Mouse (Mus musculus) telencephalon, adult 2 months (tissue): ENCODE results near the gene Smad6.

Source experiments
- DNase-seq: peaks from one replicate; pipeline ENCODE4 v3.0.0-alpha.2; 2011; ENCODE audit warnings: low read depth, low spot score

The Smad6 gene

DNA sequence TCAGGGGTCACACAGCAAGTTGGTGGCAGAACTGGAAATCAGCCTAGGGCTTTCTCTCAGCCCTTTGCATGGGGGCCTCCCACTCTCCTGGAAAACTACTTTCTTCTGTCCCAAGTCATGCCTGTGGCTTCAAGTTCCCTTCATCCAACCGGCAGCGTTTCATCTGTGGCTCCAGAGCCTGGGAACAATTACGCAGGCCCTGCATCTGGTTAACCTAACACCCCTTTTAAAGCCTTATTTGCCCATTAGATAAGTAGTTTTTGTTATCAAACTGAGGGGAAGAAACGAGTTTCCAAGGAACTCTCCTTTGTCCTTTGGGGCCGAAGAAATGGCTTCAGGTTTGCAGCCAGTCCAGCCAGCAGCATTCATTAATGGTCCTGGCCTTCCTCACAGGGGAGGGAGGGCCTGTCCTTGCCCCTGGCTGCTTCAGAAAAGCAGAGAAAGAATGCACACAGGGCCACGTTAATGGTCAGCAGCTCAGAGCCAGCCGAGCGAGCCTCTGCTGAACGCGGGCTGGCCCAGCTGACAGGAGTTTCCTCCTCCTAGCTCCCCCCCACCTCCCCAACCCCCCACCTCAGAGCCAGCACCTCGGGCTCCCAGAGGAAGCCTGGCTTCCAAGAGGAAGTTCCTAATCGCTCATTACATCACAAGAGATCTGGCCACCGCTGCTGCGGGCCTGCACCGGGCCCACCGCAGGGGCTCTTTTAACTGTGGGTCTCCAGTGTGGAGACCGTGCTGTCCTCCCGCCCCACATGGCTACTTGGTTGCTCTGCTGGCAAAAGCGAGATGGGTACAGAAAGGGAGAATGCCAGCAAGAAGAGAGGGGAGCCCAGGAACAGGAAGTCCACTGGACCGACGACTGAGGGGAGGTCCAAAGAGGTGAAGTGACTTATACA, 61.7 kb downstream of the Smad6 start:
- no peak for DNase-seq

DNA sequence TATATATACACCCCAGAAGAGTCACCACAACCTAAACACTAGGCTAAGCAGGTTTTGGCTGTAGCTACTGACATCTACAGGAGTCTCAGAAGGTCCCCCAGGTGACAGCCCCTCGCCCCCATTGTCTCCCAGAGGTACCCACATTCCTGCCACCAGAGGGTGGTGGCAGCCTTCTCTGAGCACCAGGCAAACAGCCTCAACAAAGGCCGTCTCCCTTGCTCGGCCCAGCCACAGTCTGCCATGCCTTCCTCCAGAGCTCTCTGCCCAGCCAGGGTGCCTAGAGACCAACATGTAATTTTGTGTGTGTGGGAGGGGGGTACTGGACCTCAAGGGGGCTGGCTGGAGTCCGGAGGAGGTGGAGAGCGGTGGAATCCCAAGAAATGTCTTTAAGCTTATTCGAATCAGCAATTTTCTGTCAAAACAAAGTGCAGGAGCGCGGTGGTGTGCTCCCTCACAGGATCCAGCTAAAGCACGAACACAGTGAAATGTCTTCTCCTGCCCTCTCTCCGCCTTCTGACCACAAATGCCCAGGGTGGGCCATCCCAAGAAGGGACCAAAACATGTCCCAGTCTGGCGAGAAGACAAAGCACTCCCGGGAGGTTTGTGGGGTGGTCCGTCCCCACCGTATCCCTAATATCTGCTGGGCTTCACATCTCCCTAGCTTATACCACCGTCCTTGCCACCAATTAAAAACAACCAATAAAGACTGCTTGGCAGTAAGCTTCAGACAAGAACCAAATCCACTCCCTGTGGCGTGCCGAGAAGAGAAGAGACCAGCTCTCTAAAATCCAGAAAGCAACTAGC, 62.5 kb downstream of the Smad6 start:
- no peak for DNase-seq

DNA sequence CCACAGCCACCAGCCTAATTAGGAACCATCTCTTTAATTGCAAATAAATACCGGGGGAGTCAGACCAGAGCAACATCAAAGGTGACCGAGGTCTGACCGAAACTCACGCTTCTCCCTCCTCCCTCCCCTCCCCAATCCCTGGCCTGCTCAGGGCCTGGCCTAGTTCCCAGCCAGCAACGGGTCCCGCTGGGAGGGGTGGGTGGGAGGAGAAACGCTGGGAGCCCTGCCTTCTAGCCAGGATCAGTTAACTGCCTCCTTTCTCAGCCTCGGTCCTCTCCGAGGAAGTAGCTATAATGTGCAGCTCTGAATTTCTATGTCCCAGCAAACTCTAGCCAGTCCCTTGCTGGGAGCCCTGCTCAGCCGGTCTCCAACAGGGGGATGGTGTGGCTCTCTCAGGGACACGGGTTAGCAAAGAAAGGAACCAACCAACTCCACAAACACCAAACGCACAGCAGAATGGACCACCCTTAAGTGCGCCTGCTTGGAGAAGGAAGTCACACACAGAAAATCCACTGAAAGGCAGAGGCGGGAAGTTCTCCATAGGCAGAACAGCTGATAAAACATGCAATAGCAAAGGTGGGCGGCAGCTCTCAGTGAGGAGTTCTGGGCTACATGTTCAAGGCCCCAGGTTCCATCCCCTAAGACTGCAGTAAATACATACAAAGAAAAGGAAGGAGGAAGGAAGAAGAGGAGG, 63.4 kb downstream of the Smad6 start:
- no peak for DNase-seq

DNA sequence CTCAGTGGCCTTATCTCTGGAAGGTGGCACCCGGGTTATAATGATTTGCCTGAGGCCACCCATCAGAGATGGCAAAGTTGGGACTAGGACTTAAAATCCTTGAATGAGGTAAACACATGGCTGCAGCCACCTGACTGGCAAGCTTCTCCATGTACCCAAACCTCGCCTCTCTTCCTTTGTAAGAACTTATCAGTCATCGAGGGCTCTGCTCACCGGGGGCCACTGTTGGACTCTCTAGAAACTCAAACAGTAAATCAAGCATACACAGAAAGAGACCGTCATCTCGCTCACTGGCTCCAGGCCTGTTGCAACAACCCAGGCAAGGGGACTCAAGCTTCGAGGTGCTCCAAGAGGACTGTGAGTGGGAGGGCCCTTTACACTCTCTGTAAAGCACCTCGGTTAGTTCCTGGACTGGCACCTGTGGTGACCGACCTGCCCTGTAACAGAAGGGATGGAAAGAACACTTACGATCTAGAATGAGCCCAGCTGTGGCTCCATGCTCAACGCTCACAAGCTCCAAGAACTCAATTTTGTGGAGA, 64.1 kb downstream of the Smad6 start:
- DNase-seq: no peak

DNA sequence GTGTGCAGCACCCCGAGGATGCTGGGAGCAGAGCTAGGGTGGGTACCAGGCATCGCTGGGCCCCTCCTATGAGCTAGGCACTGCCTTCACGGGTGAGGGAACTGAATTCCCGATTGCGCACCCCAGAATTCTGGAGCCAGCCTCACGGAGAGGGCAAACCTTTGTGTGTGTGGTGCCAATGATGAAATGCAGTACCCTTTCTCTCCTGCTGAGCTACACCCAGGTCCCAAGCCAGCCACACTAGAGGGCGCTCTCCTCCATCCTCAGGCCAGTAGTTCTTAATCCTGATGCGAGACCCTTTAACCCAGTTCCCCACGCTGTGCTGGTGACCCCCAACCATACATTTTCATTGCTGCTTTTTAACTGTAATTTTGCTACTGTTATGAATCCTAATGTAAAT, 65.8 kb downstream of the Smad6 start:
- DNase-seq: peak; percentile 24

- peak; percentile 17 for DNase-seq
Observed at GRCm38 (mm10) chr9:63953691-63954090, 68.2 kb downstream of the Smad6 start.

DNA sequence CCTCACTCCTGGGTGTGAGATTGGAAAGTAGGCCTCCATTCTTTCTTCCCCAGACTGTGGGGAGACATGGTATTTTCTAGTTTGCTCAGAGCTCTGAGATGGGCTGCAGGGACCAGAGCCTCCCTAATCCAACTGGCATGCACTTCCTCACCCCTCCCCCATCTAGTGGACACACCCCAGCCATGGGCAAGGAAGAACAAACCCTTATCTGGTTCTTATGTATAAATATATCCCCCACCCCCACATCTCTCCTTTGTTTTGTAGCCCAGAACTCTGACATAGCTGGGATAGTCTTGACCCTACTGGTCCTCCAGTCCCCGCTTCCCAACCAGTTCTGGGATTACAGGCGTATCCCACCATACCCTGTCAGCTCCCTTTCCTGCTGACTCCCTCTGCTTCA, 69.3 kb downstream of the Smad6 start:
- DNase-seq: no peak

DNA sequence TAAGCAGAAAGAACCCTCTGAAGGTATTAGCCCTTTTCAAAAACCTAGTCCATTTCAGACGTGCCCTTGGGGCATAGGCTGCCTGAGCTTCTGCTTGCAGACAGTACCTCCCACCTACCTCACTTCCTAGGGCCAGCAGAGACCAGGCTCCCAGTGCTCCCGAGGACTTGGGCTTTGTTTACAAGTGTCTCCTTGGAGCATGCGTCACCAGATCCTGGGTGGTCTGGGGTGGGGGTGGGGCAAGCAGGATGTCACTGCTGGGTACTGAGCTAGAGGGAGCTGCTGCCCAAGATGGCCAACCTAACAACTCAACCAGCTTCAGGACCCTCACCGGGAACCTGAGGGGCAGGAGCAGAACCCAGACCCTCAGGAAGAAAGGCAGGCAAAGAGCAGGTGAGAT, 71.5 kb downstream of the Smad6 start:
- DNase-seq: no peak

GRCm38 (mm10) chr9:63949393-63949792, 72.5 kb downstream of the Smad6 start:
- no peak for DNase-seq

GRCm38 (mm10) chr9:63942608-63942982, 79.3 kb downstream of the Smad6 start:
- no peak for DNase-seq

DNA sequence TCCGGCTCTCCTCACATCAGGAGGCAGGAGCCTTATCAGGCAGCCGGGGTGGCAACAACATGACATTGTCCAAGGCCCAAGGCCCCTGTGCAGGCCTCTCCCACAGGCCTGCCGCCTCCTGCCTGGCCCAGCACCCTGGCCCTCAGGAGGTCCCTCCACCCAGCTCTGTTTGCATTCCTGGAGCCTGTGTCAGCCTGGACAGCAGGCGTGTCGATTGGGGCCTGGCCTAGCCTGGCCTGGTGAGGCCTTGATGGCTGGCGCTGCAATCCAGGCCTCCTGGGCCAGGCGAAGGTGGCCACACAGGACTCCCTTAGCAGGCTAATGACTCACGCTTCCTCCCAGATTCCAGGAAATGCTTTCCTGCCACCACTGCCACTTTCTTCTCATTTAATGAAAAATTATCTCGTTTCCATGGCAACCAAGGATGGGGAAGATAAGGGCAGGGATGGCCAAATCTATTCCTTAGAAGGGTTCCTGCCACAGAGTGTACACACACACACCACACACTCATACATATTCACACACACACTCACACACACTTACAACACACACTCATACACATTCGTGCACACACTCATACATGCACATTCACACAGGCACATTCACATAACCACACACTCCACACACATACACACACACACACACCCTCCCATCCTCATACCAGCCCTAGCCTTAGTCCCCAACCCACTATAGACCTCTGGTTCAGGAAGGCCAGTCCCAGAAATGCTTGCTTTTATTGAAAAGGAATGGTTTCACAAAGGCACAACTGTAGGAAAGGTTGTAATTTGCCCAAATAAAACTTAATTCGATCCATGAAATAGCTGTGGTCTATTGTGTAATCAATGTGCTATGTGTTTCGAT, 79.9 kb downstream of the Smad6 start:
- DNase-seq: peak; percentile 13

DNA sequence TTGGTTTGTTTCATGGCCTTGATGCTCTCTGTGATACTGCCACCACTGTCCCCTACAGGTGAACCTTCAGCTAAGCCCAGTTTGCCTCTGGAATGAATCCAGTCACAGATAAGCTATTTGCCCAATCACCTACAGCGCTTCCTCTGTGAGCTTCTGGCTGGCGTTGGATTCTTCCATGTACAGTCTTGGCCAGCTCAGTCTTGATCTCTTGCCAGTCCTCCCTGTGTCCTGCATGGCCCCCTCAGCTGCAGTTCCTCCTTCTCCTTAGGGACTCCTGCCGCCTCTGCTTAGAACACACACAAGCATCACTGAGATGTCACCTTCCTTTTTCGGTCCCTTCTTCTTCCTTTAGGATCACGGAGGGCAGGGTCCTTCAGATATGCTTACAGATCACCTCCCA, 85.6 kb downstream of the Smad6 start:
- no peak for DNase-seq

DNA sequence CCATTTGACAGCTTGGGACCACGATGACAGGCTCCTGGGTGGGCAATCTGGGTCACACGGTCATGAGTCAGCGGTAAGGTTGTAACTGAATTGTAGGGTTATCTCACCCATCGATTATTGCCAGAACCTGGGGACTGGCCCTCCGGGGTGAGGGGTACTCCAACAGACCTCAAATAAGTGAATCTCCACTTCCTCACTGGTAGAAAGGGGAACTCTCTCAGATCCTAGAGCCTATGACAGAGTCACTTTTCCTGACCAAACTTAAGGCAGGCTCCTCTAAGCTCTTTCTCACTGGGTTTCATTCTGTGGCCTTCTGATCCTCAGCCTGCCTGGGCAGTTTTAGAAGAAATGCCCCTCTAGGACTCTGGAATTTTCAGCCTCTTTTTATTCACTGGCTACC, 88.8 kb downstream of the Smad6 start:
- DNase-seq: no peak

- DNase-seq: no peak
Observed at GRCm38 (mm10) chr9:63927340-63928049, 94.4 kb downstream of the Smad6 start.

DNA sequence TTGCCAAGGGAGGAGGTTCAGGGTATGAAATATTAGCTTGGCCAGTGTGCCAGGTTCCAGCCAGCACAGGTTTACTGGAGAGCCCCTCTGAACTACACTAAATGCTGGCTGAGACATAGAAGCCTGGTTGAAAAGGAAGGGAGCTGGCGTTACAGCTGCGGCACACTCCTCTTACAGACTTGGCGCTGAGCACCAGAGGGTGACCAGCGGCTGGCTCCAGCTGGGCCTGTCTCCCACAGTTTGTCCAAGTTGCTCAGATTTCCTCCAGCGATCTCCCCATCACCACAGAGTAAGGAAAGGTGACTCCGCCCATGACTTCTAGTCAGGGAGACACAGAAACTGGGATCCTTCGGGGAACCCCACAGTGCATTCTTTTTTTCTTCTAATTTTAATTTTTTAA, 95.5 kb downstream of the Smad6 start:
- no peak for DNase-seq

GRCm38 (mm10) chr9:63923190-63923717, 98.6 kb downstream of the Smad6 start:
- DNase-seq: no peak

- DNase-seq: no peak
Observed at GRCm38 (mm10) chr9:63919708-63920107, 102.2 kb downstream of the Smad6 start.

DNA sequence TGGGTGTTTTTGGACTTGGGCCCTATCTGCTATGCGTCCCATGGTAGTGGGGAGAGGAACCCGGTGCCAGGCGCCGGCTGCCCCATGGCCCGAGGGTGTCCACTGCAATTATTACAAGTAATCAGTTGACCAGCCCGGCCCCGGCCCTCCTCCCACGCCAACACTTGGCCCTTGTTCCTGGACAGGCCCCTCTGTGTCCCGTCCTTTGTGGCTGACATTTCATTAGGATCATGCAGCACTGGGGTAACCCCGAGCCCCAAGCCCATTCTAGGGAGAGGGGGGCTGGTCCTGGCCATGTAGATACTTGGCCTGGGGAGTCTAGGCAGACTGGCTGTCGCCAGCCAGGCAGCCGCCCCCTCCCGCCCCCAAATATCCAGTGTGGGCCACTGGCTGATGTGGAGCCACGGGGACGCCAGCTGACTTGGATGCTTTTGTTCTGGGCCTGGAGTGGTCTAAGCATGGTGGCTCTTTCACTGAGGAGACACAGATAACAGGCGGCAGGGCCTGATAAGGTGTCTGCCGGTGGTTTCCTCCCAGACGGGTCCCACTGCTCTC, 102.8 kb downstream of the Smad6 start:
- DNase-seq: peak; percentile 52

- DNase-seq: peak; percentile 21
Observed at GRCm38 (mm10) chr9:63918245-63918644, 103.6 kb downstream of the Smad6 start.

- DNase-seq: no peak
Observed at GRCm38 (mm10) chr9:63916441-63916840, 105.4 kb downstream of the Smad6 start.
